Mouse (Mus musculus): ENCODE data around the gene Rora. TPM values are rescaled to one million over a fixed set of nuclear protein-coding genes. Genes with fewer than 3 reads are reported as not detected.

The Rora gene
- total RNA-seq, 4 experiments from 2014 or later = 103 to 117 (median 104) TPM

- DNase-seq (ENCODE audit: low spot score in 2 of 2) = peak; percentile 58 to 67
These were observed 481.0 kb downstream of the Rora start for GRCm38 (mm10) chr9:69134604-69135003.

- no peak for DNase-seq (ENCODE audit: low spot score in 2 of 2)
These were observed 483.2 kb downstream of the Rora start for GRCm38 (mm10) chr9:69136821-69137220.

GRCm38 (mm10) chr9:69137398-69137797 lies 483.8 kb downstream of the Rora start:
- no peak for DNase-seq (ENCODE audit: low spot score in 2 of 2)

- no peak for DNase-seq (ENCODE audit: low spot score in 2 of 2)
These were observed 486.6 kb downstream of the Rora start for GRCm38 (mm10) chr9:69140144-69140543.

GRCm38 (mm10) chr9:69141859-69142258 lies 488.3 kb downstream of the Rora start:
- no peak for DNase-seq (ENCODE audit: low spot score in 2 of 2)

- DNase-seq (ENCODE audit: low spot score in 2 of 2) = no peak
These were observed 493.4 kb downstream of the Rora start for GRCm38 (mm10) chr9:69146937-69147336.

- peak; percentile 47 to 61 for DNase-seq (ENCODE audit: low spot score in 2 of 2)
These were observed 496.6 kb downstream of the Rora start for GRCm38 (mm10) chr9:69150224-69150623.

- no peak for DNase-seq (ENCODE audit: low spot score in 2 of 2)
These were observed 501.1 kb downstream of the Rora start for GRCm38 (mm10) chr9:69154684-69155083.

GRCm38 (mm10) chr9:69155836-69156595 lies 502.4 kb downstream of the Rora start:
- DNase-seq (ENCODE audit: low spot score in 2 of 2) = no peak

GRCm38 (mm10) chr9:69160818-69161217 lies 507.2 kb downstream of the Rora start:
- DNase-seq (ENCODE audit: low spot score in 2 of 2) = no peak

- peak; percentile 43 to 62 for DNase-seq (ENCODE audit: low spot score in 2 of 2)
These were observed 511.1 kb downstream of the Rora start for GRCm38 (mm10) chr9:69164653-69165052.

GRCm38 (mm10) chr9:69165096-69165836 lies 511.7 kb downstream of the Rora start:
- DNase-seq (ENCODE audit: low spot score in 2 of 2) = no peak

GRCm38 (mm10) chr9:69174061-69174460 lies 520.5 kb downstream of the Rora start:
- no peak for DNase-seq (ENCODE audit: low spot score in 2 of 2)

GRCm38 (mm10) chr9:69174527-69175116 lies 521.0 kb downstream of the Rora start:
- DNase-seq (ENCODE audit: low spot score in 2 of 2) = no peak

GRCm38 (mm10) chr9:69176988-69177387 lies 523.4 kb downstream of the Rora start:
- no peak for DNase-seq (ENCODE audit: low spot score in 2 of 2)

- no peak for DNase-seq (ENCODE audit: low spot score in 2 of 2)
These were observed 525.6 kb downstream of the Rora start for GRCm38 (mm10) chr9:69179224-69179623.

- no peak for DNase-seq (ENCODE audit: low spot score in 2 of 2)
These were observed 527.4 kb downstream of the Rora start for GRCm38 (mm10) chr9:69180961-69181360.

- DNase-seq (ENCODE audit: low spot score in 2 of 2) = peak in 1 of 2 experiments; percentile 40
These were observed 527.8 kb downstream of the Rora start for GRCm38 (mm10) chr9:69181411-69181810.

GRCm38 (mm10) chr9:69183888-69184287 lies 530.3 kb downstream of the Rora start:
- no peak for DNase-seq (ENCODE audit: low spot score in 2 of 2)

- DNase-seq (ENCODE audit: low spot score in 2 of 2) = no peak
These were observed 537.1 kb downstream of the Rora start for GRCm38 (mm10) chr9:69190726-69191125.

- no peak for DNase-seq (ENCODE audit: low spot score in 2 of 2)
These were observed 538.9 kb downstream of the Rora start for GRCm38 (mm10) chr9:69192446-69192845.

Data from gastrocnemius, adult 8-10 months (tissue).